Mouse (Mus musculus): ENCODE measurements around the gene Arl10. TPM values are rescaled to one million over a fixed set of nuclear protein-coding genes. Genes with fewer than 3 reads are reported as not detected.

The Arl10 gene
- polyA plus RNA-seq, 1 experiment from 2014 or later = 13.3 TPM

DNA sequence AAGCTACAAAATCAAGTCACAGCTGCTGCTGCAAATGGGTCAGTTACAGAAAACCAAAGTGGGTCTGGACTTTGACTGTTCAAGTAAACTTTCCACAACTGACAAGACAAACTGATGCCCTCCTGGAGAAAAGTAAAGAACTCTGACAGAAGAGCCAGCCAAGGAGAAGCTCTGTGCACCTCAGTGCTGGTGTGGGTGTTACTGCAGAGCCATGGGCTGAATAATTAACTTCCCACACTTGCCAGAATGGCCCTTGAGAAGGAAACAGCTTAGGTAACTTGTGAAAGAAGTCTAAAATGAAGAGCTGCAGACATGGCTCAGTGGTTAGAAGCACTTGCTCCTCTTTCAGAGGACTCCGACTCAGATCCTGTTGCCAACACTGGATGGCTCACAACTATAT is 17.2 kb upstream of the Arl10 start:
- Histone ChIP-seq H3K4me1 (replicated peaks; ENCODE audit: control insufficient read depth, insufficient read depth) (no peaks in the 10 kb centered on the region), H3K9ac (ENCODE audit: low read length) (no peak overlapping the region), H3K4me3 (ENCODE audit: low read depth, low read length) (no peak overlapping the region), H3K4me2 (replicated peaks; ENCODE audit: low read depth) (no peak overlapping the region), H3K27me3 (ENCODE audit: control insufficient read depth, insufficient read depth, low read length) (no peaks in the 10 kb centered on the region), H3K27ac (replicated peaks) (no peak overlapping the region), H3K36me3 (ENCODE audit: control insufficient read depth, insufficient read depth, low read length) (peaks cover 41% of the 10 kb centered on the region), H3K9me3 (ENCODE audit: control insufficient read depth, low read length) (no peaks in the 10 kb centered on the region)
- TF ChIP-seq EP300 (optimal IDR thresholded peaks at IDR 0.05) (no peak), CTCF (IDR thresholded peaks at IDR 0.05; ENCODE audit: low read depth) (no peak)
- DNase-seq (ENCODE audit: low spot score) (no peak), ATAC-seq (ENCODE audit: low FRiP score, low TSS enrichment) (no peak)
- WGBS = 96% methylated on average over 1 of the region's 1 CpGs

DNA sequence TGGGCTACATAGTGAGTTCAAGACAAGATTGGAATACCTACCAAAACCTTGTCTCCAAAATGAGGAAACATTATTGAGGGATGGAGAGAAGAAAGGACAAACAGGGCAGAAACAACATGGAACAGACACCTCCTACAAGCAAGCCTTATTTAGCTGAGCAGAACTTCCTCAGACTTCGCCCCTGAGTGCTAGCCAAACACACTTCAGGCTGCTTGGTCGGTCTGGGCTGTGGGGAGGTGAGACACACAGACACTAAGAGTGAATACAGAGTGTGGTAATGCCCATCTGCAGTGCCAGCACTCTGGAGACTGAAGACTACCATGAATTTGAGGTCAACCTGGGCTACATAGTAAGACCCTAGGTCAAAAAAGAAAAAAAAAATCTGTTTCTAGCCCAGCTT is 15.2 kb upstream of the Arl10 start:
- H3K9ac ChIP-seq (ENCODE audit: low read length) = no peak overlapping the region
- no peaks in the 10 kb centered on the region for H3K9me3 ChIP-seq (ENCODE audit: control insufficient read depth, low read length)
- no peak overlapping the region for H3K4me3 ChIP-seq (ENCODE audit: low read depth, low read length)
- WGBS = 90% methylated on average over 2 of the region's 2 CpGs
- peaks cover 3% of the 10 kb centered on the region; the same call in 1 of the 2 replicates for H3K4me1 ChIP-seq (replicated peaks; ENCODE audit: control insufficient read depth, insufficient read depth)
- no peak for TF ChIP-seq EP300 (optimal IDR thresholded peaks at IDR 0.05)
- no peak for TF ChIP-seq CTCF (IDR thresholded peaks at IDR 0.05; ENCODE audit: low read depth)
- H3K4me2 ChIP-seq (replicated peaks; ENCODE audit: low read depth) = no peak overlapping the region
- H3K27ac ChIP-seq (replicated peaks) = no peak overlapping the region
- H3K27me3 ChIP-seq (ENCODE audit: control insufficient read depth, insufficient read depth, low read length) = no peaks in the 10 kb centered on the region
- no peak for ATAC-seq (ENCODE audit: low FRiP score, low TSS enrichment)
- H3K36me3 ChIP-seq (ENCODE audit: control insufficient read depth, insufficient read depth, low read length) = peaks cover 38% of the 10 kb centered on the region
- no peak for DNase-seq (ENCODE audit: low spot score)

DNA sequence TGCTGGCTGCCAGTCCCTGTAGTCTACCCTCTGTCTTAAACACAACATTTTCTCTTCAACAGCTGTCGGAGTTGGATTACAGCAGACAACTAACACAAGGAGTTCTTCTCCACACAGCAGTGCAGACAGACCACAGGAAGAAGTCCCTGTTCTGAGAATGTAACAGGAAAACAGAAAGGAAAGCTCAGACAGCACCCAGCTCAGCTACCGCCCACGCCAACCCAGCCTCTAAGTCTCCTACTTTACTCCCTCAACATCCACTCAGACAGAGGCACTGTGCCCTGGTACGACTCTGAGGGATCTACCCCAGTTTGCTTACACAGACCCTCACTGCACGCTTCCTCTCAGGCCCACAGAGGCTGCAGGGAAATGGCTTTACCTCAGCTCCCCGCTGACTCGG is 14.2 kb upstream of the Arl10 start:
- ATAC-seq (ENCODE audit: low FRiP score, low TSS enrichment) = no peak

DNA sequence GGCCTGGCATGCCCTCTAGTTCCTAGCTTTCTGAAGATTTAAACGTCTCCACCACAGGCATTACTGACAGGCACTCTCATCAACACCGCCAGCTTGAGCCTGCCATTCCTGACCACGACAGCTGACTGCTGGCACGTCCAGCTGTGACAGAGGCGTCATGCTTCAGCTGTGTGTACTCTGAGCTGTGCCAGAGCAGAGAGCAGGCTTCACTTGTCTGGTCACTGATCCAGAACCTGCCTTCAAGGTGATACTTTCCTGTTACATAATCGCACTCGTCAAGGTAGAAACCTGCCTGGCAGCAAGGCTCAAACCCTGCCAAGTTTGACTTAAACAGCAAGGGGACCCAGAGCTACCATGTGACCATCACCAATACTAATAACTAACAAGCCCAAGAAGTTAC is 12.3 kb upstream of the Arl10 start:
- WGBS = 68% methylated on average over 7 of the region's 7 CpGs
- H3K27ac ChIP-seq (replicated peaks) = no peak overlapping the region; the same call in 1 of the 2 replicates
- H3K36me3 ChIP-seq (ENCODE audit: control insufficient read depth, insufficient read depth, low read length) = peaks cover 29% of the 10 kb centered on the region
- no peak for TF ChIP-seq EP300 (optimal IDR thresholded peaks at IDR 0.05)
- no peak for TF ChIP-seq CTCF (IDR thresholded peaks at IDR 0.05; ENCODE audit: low read depth)
- peaks cover 3% of the 10 kb centered on the region; the same call in 1 of the 2 replicates for H3K4me1 ChIP-seq (replicated peaks; ENCODE audit: control insufficient read depth, insufficient read depth)
- no peak overlapping the region for H3K4me2 ChIP-seq (replicated peaks; ENCODE audit: low read depth)
- no peak overlapping the region for H3K9ac ChIP-seq (ENCODE audit: low read length)
- no peak for DNase-seq (ENCODE audit: low spot score)
- no peak overlapping the region for H3K4me3 ChIP-seq (ENCODE audit: low read depth, low read length)
- no peaks in the 10 kb centered on the region for H3K9me3 ChIP-seq (ENCODE audit: control insufficient read depth, low read length)
- no peaks in the 10 kb centered on the region for H3K27me3 ChIP-seq (ENCODE audit: control insufficient read depth, insufficient read depth, low read length)
- no peak for ATAC-seq (ENCODE audit: low FRiP score, low TSS enrichment)

More for the DNA sequence above, 14.2 kb upstream of the Arl10 start:
- TF ChIP-seq EP300 (optimal IDR thresholded peaks at IDR 0.05) (no peak), CTCF (IDR thresholded peaks at IDR 0.05; ENCODE audit: low read depth) (no peak)
- no peaks in the 10 kb centered on the region for H3K27me3 ChIP-seq (ENCODE audit: control insufficient read depth, insufficient read depth, low read length)
- no peaks in the 10 kb centered on the region for H3K9me3 ChIP-seq (ENCODE audit: control insufficient read depth, low read length)
- H3K27ac ChIP-seq (replicated peaks) = no peak overlapping the region
- peaks cover 3% of the 10 kb centered on the region; the same call in 1 of the 2 replicates for H3K4me1 ChIP-seq (replicated peaks; ENCODE audit: control insufficient read depth, insufficient read depth)
- WGBS = 91% methylated on average over 7 of the region's 7 CpGs
- no peak overlapping the region for H3K4me3 ChIP-seq (ENCODE audit: low read depth, low read length)
- H3K4me2 ChIP-seq (replicated peaks; ENCODE audit: low read depth) = no peak overlapping the region
- peaks cover 37% of the 10 kb centered on the region for H3K36me3 ChIP-seq (ENCODE audit: control insufficient read depth, insufficient read depth, low read length)
- H3K9ac ChIP-seq (ENCODE audit: low read length) = no peak overlapping the region
- DNase-seq (ENCODE audit: low spot score) = no peak

DNA sequence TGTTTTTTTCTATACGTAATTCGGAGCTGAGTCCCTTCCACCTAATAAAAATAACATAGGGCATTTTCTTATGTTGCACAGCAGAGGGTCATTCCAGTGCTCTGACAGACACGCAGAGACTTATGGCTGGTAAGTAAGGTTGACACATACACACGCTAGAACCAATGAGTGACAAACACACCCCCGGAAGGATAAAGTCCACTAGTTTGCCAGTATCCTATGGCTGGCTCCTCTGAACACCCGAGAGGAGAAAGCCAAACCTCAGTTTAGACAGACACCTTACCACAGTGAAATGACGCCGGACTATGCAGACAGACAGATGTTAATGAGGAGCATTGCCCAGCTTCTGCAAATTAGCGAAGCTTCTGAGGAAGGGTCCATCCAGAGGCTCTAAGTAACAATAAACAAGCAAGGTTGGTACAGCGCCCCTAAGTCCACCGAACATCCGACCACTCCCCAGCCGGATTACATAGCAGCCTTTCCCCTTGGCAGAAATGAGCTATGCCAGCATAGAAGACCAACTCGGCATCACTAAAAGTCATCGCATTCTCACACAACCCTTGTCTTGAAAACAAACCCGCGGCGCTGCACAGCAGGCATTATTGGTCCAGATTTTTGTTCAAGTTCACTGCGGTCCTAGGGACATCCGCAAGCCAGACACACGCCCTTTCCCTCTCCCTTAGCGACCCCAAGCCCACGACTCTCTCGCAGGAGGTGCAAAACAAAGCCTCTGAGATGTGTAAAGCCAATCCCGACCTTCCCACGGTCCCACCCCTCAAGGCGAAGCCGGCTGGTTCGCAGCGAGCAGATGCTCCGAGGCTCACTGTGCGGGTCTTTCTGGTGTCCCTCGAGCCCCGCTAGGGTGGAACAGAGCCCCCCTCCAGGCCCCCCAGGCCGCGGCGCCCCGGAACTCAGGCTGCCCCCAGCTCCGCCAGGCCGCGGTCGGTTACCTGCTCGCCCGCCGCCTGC is 10.3 kb upstream of the Arl10 start:
- TF ChIP-seq EP300 (optimal IDR thresholded peaks at IDR 0.05) (no peak), CTCF (IDR thresholded peaks at IDR 0.05; ENCODE audit: low read depth) (no peak)
- Histone ChIP-seq H3K9me3 (ENCODE audit: control insufficient read depth, low read length) (no peaks in the 10 kb centered on the region), H3K27me3 (ENCODE audit: control insufficient read depth, insufficient read depth, low read length) (no peaks in the 10 kb centered on the region), H3K4me3 (ENCODE audit: low read depth, low read length) (peak overlapping the region; percentile 95), H3K4me1 (replicated peaks; ENCODE audit: control insufficient read depth, insufficient read depth) (peaks cover 3% of the 10 kb centered on the region; the same call in 1 of the 2 replicates), H3K4me2 (replicated peaks; ENCODE audit: low read depth) (peak overlapping the region; percentile 75), H3K9ac (ENCODE audit: low read length) (peak overlapping the region; percentile 93), H3K27ac (replicated peaks) (peak overlapping the region; percentile 36; the same call in 1 of the 2 replicates), H3K36me3 (ENCODE audit: control insufficient read depth, insufficient read depth, low read length) (peaks cover 13% of the 10 kb centered on the region)
- DNase-seq (ENCODE audit: low spot score) (peak; percentile 35), ATAC-seq (ENCODE audit: low FRiP score, low TSS enrichment) (peak; percentile 47; the same call in 1 of the 2 replicates)
- 9% methylated on average over 45 of the region's 45 CpGs for WGBS

DNA sequence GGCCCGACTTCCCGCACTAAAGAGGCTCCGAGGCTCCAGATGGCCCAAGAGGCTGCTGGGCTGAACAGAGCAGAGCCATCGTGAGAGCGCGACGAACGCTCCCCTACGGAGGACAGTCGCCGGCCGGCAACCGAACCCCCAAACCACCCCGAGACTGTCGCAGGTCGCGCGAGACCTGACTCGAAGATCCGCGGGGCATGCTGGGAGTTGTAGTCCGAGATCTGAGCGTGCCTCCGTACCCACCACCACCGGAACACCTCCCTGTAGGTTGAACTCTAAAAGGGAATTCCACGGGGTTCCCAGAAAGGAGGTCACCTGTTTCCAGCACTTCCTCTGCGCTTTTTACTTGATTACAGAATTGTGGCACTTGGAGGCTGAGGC is 9.6 kb upstream of the Arl10 start, which contains the start of gene 4833439L19Rik:
Gene 4833439L19Rik, minus strand, starts transcription at position 235 of the 381 bp plus-strand sequence.
- Histone ChIP-seq H3K4me2 (replicated peaks; ENCODE audit: low read depth) (peak within 1 kb of the TSS; percentile 75), H3K9me3 (ENCODE audit: control insufficient read depth, low read length) (no peaks in the 10 kb centered on the region), H3K27me3 (ENCODE audit: control insufficient read depth, insufficient read depth, low read length) (no peaks in the 10 kb centered on the region), H3K9ac (ENCODE audit: low read length) (peak within 1 kb of the TSS; percentile 93), H3K4me3 (ENCODE audit: low read depth, low read length) (peak within 1 kb of the TSS; percentile 95), H3K27ac (replicated peaks) (peak within 1 kb of the TSS; percentile 36; the same call in 1 of the 2 replicates), H3K4me1 (replicated peaks; ENCODE audit: control insufficient read depth, insufficient read depth) (peaks cover 3% of the 10 kb centered on the region; the same call in 1 of the 2 replicates), H3K36me3 (ENCODE audit: control insufficient read depth, insufficient read depth, low read length) (peaks cover 10% of the 10 kb centered on the region)
- TF ChIP-seq EP300 (optimal IDR thresholded peaks at IDR 0.05) = peak; percentile 96
- no peak for TF ChIP-seq CTCF (IDR thresholded peaks at IDR 0.05; ENCODE audit: low read depth)
- peak; percentile 95 for ATAC-seq (ENCODE audit: low FRiP score, low TSS enrichment)
- peak; percentile 94 for DNase-seq (ENCODE audit: low spot score)
- WGBS = under 1% methylated on average over 27 of the region's 27 CpGs

All from stomach, postnatal 0 days (tissue).